Mouse (Mus musculus) kidney, adult 9 months (tissue): Measurements from ENCODE around the gene Mroh3.

Experiments used
- DNase-seq: peaks from one replicate; pipeline ENCODE4 v3.0.0; 2022

Mroh3 gene

DNA sequence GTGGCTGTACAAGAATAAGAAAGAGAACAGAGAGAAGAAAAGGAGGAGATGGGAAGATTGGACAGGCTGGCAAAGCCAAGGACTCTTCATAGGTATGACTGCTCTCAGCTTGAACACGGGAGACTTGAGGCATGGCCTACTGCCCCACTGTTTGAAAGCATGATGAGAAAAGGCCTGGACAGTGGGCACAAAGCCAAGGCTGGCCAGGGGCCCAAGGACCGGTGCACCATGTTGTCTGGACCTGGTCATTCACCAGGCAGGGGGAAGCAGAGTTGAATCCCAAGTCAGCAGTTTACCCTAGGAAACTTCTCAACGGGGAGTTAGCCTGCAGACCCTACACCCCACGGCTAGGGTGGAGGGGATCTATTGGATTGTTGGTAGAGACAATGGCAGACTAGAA is 15.2 kb upstream of the Mroh3 start:
- DNase-seq = peak; percentile 96

DNA sequence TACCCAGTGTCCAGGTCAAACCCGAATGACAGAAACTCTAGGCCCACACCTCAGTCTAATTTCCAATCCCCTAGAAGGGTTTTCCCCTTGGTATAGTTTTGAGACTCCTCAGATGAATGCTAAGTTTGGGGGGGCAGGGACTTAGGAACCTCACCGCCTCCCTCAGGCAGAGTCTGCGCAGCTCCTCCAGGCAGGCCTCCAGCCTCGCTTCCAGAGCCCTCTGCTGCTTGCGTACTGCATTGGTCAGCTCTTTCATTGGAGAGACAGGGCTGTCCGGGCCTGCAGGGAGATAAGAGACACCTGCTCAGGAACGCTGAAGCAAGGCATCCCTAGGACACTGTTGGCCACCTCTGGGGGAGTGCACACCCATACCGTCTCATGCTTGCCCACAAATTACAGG is 14.0 kb upstream of the Mroh3 start:
- no peak for DNase-seq

DNA sequence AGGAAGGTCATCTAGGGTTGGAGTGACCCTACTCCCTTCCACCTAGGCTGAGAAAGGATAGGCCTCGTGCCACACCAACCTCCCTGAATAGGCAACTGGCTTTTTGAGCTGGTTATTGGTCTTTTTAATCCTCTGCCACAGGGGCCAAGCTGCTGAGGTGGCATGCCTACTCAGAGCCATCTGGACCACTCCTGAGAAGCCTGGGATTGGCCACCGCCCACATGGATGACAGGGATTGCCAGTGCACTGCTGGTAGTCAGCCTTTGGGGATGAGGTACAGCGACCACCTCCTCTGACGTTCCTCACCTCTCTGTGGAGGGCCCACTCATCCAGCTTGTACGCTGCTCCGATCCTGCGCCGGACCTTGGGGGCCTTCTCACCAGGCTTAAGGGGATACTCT is 13.2 kb upstream of the Mroh3 start:
- no peak for DNase-seq

DNA sequence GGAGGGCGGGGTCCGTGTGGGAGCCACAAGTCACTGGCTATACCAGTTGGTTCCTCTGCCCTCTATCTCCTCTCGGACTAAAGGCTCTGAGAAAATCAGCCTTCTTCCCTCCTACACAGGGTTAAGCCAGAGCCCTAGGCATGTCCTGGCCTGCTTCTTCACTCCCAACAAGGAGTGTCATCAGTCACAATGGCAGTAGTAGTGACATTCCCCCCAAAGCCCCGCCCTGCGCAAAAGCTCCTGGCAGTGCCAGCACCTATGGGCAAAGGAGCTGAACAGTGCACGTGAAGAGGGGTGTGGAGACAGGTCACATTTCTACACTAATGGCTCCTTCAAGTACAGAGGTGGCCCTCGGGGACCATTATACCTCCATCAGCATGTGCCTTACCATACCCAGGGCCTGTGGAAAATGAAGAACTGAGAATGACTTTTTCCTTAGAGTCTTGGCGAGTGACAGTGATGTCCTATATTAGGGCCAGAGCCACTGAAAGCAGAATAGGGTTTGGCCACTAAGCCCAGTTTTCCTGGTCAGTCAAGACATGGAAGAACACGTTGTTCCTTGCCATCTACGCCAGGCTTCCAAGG is 11.2 kb upstream of the Mroh3 start:
- no peak for DNase-seq

DNA sequence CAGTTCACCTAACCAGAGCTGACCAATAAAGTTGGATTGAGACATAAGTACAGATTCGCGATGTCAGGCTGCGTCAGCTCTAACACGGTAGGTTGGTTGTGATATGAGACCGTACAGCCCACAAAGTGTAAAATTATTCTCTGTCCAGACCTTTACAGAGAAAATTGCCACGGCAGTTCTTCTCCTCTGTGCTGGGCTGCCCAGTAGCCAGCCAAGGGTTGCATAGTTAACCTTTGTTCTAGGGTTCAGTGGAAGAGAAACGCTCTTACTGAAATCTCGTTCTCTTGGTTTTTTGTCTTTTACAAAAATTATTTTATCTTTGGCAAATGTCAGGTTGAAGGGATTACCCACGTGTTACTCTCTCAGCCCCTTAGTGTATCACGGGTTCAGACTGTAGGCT is 9.8 kb upstream of the Mroh3 start:
- DNase-seq = peak; percentile 60

DNA sequence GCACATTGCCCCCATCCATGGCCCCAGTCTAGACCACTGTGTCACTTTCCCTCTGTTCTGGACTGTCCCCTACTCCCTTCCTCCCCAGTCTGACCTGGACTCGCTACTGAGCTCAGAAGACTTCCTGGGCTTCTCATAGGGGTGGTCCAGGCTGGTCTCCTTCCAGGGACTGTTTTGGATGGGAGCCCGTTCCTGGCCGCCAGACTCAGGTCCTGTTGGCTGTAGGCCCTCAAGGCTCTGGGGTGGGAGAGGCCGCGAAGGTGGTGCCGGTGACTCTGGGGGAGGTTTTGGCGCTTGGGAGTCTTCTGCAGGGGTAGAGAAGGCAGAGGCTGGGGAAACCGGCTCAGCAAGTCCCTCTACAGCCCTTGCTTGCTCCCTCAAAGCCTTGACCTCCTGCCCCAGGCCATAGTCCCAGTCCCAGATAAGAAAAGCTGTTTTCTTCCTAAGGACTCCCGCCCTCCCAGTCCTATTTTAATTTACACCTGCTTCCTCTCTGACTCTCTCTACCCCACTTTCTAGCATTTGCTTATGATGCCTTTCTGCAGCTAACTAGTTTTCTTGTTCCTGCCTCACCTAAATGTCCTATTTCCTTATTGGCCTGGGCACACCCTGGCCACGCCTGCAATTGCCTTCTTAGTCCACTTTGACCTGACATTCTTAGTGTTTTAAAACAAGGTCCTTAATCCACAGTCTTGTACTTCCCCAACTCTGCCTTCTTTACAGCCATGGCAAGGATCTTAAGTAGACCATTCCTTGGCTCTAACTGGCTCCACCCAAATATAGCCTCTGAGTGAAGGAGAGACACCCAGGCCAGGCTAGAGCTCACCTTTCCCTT is 7.6 kb upstream of the Mroh3 start:
- DNase-seq = no peak

DNA sequence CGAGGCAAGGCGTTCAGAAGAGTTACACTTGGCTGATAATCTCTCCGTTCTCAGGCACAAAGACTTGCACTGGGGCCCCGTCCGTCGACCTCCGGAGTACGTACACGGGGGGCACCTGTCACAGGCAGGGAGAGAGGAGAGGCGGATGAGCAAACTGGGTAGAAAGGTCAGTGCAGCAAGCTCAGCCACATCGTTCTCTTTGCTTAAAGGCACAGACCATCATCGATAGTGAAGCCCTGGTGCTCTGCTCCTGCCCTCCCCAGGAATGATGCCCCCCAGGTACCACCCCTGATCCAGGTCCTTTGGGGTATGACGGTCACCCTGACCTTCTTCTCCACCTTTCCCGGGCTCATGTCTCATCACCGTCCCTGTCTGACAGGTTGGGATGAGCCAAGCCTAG is 1.7 kb upstream of the Mroh3 start:
- no peak for DNase-seq

DNA sequence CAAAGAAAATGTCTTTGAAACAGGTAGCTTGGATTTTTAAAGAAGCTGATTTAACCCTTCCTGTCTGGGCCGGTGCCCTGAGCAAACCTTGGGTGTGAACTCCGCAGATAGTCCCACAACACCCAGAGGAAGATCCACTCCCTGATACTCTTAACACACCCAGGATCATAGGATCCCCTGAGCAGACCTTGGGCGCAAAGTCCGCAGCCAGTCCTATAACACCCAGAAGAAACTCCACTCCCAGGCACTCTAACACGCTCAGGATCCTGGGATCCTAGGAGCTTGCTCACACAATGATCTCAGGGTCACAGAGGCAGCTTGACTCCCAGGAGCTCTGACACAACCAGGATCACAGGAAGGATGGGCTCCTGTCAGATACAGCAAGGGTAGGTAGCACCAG is 22.6 kb downstream of the Mroh3 start:
- DNase-seq = no peak

DNA sequence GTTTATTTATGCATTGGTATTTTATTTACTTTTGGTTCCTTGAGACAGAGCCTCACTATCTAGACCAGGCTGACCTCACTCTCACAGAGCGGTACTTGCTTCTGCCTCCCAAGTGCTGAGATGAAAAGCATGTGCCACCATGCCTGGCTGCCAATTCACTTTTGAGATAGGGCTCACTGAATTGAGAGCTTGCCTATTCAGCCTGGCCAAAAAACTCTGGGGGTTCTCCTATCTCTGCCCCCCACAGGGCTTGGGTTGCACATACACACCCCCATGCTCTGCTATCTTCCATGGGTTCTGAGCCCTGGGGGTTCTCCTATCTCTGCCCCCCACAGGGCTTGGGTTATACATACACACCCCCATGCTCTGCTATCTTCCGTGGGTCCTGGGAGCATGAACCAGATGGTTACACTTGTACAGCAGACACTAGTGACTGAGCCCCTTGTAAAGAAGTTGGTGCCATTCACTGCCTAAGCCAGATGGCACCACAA is 33.1 kb downstream of the Mroh3 start:
- no peak for DNase-seq

DNA sequence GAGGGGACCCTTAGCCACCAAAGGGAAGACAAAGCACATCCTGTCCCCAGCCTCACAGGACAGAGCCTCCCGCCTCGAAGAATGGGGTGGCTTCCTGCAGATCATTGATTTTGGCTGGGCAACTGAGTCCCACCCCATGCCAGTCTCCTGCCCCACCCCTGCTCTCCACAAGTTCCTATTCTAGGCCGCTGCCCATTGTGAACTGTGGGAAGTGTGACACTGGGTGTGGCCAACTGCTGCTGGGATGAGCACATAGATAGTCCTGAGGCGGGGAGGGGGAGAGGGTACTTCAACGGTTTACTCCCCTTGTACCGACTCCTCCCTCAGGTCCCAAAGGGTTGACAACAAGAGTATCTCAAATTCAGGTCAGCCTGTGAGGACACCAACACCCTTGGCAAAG is 33.9 kb downstream of the Mroh3 start:
- DNase-seq = no peak

DNA sequence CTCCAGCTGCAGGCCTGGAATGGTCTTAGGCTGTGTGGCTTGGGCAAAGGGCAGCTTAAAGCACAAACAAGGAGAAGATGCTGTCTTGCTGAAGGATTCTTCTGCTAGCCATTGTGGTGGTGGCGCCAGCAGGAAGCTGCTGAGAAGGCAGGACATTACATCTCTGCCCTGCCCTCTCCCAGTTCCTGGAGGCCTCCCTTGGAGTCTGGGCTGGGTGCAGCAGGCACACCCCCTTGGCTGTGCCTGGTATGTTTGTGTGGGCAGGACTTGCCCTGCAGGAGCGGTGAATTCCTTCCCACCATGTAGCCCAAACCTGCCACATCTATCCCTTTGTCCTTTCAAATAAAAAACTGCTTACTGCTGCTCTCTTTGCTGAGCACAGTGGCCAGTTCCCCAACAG is 35.5 kb downstream of the Mroh3 start:
- no peak for DNase-seq

DNA sequence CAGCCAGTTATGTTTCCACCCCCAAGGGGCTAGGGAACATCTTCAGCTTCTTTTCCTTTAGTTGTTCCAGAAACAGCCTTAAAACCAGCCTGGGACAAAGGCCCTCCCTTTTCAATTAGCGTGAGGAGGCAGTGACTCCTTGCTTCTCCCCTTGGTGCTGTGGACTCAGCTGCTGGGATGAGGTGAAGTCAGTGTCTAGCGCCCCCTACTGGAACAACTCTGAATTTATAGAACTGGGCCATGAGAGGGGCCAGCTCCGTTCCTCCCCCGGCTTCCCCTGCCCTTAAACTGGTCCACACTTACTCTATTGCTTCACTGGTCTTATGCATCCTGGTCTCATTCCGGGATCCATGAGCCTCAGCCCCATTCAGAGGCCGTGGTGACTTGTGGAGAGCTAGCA is 37.4 kb downstream of the Mroh3 start:
- peak; percentile 47 for DNase-seq

DNA sequence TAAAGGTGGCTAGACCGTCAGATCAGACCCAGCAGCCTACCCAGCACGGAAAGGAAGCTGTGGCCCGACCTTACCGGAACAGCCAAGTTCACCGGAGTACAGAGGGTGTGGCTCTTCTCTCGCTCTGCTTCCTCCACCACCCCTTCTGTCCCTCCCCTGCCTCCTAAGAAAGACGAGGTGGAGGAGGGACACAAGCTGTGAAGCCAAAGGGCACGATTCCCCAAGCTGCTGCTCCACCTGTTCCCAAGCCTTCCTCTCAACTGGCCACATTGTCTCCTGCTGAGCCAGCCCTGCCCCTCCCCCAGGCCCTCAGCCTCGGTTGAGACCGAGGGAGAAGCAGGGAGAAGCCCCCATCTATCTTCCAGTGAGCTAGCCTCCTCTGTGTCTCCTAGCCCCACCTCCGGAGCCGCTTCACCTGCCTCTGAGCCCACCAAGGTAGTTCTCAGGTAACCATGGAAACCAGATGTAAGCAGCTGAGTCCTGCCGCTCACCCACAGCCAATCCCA is 38.5 kb downstream of the Mroh3 start:
- peak; percentile 67 for DNase-seq

DNA sequence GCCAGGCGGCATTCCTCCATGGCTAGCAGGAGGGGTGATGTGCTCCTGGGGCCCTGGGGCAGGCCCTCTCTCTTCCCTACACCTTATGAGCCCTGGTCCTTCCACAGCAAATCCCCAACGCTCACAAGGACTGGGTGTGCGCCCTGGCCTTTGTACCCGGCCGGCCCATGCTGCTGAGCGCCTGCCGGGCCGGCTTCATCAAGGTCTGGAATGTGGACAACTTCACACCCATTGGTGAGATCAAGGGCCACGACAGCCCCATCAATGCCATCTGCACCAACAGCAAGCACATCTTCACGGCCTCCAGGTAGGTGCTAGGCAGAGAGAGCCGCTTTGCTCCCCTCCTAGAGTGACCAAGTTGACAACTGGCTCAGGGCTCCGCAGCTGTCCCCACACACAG is 39.9 kb downstream of the Mroh3 start:
- peak; percentile 62 for DNase-seq

DNA sequence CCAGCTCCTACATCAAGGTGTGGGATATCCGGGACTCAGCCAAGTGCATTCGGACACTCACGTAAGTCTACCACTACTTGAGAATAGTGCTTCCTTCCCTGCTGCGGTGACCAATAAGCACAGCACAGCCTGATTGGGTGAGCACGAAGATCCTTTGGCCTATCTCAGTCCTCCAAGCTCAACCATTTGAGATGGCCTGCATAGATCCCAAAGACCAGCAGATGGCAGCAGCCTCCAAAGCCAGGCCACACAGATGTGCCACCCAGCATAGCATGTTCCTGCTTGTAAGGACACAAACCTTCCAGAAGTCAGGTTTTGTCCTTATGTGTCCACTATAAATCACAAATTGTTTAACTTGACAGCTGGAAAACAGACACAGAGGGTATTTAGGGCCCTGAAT is 42.5 kb downstream of the Mroh3 start:
- peak; percentile 85 for DNase-seq

DNA sequence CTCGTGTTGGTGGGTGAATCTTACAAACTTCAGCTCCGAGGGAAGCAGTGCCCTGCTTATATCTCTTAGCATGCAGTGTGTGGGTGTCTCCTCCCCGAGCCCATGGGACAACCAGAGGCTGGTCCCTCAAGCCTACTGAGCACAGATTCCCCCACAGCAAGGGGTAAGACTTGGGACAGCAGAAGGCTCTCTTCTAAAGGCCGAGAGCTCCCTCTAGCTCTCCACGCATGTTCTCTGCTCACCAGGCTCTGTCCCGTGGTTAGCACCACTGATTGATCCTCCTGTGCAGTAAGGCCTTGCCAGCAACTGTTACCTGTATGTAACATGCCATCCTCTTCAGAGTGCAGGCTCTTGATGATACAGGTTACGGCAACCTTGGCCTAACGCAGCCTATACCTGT is 45.0 kb downstream of the Mroh3 start:
- DNase-seq = peak; percentile 26

DNA sequence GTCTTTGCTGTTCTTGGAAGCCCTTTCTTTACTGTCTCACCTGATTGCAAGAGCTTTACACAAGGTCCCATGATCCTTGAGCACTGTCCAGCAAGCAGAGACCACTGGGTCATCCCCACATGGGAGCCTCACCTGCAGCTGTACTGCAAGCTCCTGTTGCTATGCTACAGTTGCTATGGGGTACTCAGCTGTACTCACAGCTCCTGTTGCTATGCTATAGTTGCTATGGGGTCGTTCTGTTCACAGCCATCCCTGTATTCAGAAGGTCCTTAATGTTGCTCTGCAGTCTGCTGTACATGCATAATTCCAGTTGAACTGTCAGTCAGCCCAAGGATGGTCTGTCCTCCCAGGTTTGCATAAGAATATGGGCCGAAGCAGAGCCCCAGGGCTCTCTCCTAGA is 47.2 kb downstream of the Mroh3 start:
- DNase-seq = no peak

DNA sequence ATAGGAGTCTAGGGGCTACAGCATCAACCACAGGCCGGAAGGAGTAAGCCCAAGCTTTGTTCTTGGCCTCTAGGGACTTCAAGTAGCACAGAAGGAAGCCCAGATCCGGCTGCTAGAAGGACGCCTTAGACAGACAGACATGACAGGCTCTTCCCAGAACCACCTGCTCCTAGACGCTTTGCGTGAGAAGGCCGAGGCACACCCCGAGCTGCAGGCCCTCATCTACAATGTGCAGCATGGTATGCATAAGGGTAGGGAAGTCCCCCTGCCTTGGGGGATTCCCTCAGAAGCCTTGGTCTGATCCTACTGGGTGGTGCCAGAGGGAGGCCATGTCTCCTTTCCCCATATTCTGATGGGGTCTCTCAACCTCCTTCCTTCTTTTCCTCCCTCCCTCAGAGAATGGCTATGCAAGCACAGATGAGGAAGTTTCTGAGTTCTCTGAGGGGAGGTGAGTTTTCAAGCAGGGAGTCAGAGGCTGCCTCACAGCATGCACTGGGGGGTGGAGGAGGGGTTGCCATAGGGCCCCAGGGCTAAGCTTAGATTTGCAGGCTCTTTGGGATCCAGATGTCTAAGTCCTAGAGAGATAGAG is 51.2 kb downstream of the Mroh3 start:
- no peak for DNase-seq

DNA sequence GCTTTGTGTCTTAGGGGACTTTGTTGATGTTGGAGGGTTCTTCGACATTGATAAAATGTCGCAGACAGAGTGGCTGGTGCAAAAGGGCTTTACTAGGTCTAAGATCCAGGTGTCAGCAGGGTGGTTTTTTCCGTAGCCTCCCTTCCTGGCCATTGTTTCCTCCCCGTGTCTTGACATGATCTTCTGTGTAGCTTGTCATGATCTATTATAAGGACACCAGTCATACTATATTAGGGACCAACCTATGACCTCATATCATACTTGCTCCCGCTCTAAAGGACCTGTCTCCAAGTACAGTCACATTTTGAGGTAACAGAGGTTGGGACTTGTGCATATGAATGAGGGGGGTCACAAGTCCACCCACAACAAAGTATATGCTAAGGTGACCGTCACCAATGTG is 51.7 kb downstream of the Mroh3 start:
- no peak for DNase-seq

DNA sequence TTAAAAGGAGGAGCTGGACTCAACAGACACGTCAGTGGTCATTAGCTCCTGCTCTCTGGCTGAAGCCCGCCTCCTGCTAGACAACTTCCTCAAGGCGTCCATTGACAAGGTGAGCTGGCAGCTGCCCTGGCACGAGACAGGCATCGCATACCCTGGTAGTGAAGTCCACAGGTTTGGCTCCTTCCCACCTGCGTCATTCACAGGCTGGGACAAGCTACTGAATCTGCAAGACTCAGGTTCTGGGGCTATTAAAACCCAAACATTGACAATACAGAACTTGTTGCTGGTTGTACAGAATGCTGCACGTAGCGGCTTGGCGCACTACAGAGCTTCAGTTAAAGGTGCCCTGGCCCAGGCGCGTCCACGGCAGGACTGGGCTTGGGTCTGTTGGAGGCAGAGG is 52.3 kb downstream of the Mroh3 start:
- DNase-seq = no peak

DNA sequence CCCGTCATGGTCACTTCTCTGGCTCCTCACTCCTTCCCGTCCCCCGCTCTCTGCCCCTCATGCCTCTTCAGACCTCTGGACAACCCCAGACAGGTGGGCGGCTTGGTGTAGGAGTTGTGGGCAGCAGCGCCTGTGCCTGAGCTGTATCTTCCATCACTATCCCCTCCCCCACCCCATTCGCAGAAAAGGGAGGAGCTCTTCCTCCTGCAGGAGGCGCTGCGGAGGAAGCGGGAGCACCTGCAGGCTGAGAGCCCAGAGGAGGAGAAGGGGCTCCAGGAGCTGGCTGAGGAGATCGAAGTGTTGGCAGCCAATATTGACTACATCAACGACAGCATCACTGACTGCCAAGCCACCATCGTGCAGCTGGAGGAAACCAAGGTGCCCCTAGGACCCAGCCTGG is 52.8 kb downstream of the Mroh3 start:
- DNase-seq = no peak

DNA sequence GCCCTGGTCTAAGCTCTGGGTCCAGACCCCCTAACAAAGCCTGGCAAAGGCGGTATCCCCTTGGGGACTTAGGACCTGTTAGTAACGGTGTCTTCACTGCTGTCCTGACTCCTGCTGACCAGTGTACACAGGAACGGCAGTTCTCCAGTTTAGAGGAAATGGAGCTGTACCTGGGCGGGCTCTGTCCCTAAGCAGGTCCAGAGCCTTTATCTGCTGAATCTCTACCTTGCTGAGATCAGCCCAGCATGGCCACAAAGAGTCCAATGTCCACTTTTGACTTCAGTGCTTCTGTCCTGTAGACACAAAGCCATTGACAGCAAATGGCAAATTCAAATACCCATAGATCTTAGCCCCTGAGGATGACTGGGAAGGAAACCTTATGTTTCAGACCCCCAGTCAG is 55.7 kb downstream of the Mroh3 start:
- DNase-seq = no peak

DNA sequence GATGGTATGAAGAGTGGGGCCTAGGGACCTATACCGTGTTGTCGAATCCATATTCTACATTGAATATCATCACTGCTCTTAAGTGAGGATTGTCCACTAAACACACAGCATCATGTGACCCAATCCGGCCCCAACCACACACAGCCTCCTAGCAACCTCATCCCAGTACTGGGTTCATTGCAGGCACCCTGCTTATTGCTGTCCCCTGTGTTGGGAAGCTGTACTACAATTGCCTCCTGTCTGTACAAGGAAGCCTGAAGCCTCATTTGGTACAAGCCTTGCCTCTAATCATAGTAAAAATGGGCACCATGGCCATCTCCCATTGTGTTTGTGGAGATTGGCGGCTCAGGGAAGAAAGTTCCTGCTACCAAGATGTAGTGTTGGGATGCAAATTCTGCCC is 56.3 kb downstream of the Mroh3 start:
- DNase-seq = no peak

DNA sequence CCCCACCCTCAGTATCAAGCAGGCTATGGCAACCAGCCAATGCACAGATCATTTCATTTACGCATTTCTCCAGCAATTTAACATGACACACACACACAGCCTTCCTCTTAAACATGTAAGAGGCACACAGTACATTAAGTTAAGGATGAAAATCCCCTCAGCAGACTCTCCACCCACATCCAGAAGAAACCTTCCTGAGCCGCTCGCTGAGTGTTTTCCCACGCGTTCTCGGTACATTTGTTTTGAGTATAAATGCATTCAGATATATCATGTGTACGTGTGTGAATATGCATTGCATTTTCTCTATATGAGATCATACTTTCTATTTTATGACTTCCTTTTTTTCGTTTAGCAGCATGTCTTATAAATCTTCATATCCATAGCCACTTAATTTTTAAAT is 61.3 kb downstream of the Mroh3 start:
- no peak for DNase-seq
